Mouse (Mus musculus) lung, postnatal 0 days (tissue): ENCODE data around the gene Ddx3x. TPM values are rescaled to one million over a fixed set of nuclear protein-coding genes. Genes with fewer than 3 reads are reported as not detected.

Experiments
- ATAC-seq: fragments of 200-750 bp; cut with Nextera tagmentation; 2 replicates; pipeline ENCODE4 v1.8.0; 2017; ENCODE audit warnings: moderate library complexity
- DNase-seq: peaks from one replicate; pipeline ENCODE4 v3.0.0-alpha.2; 2016; ENCODE audit warnings: low spot score
- H3K27ac ChIP-seq: fragments of 300-500 bp; sonication (generic); 2 replicates; pipeline ENCODE4 v1.5.1; 2014; ENCODE audit warnings: antibody characterized with exemption, mild to moderate bottlenecking, low read length, mixed read lengths
- H3K27me3 ChIP-seq: fragments of 300-500 bp; sonication (generic); replicated peaks from 2 replicates; pipeline ENCODE4 v1.6.1; 2014; ENCODE audit warnings: low read length, mixed read lengths; ENCODE audit not compliant: insufficient read depth
- H3K36me3 ChIP-seq: fragments of 300-500 bp; sonication (generic); 2 replicates; pipeline ENCODE4 v1.6.1; 2014; ENCODE audit warnings: low read length, mixed read lengths; ENCODE audit not compliant: insufficient read depth
- H3K4me1 ChIP-seq: fragments of 300-500 bp; sonication (generic); 2 replicates; pipeline ENCODE4 v1.6.1; 2014; ENCODE audit warnings: antibody characterized with exemption, low read depth, low read length, mixed read lengths; ENCODE audit not compliant: insufficient read depth
- H3K4me2 ChIP-seq: fragments of 300-500 bp; sonication (generic); replicated peaks from 2 replicates; pipeline ENCODE4 v1.6.1; 2014; ENCODE audit warnings: low read depth, mild to moderate bottlenecking, low read length, moderate library complexity, mixed read lengths
- H3K4me3 ChIP-seq: fragments of 300-500 bp; sonication (generic); 2 replicates; pipeline ENCODE4 v1.5.1; 2014; ENCODE audit warnings: low read depth, low read length
- H3K9ac ChIP-seq: fragments of 300-500 bp; sonication (generic); replicated peaks from 2 replicates; pipeline ENCODE4 v1.6.1; 2014; ENCODE audit warnings: low read depth, mild to moderate bottlenecking
- H3K9me3 ChIP-seq: fragments of 300-500 bp; sonication (generic); 2 replicates; pipeline ENCODE4 v1.6.1; 2016; ENCODE audit warnings: low read length, mixed read lengths
- CTCF ChIP-seq: IDR thresholded peaks from 2 replicates; pipeline ENCODE4 v1.5.1; 2016; ENCODE audit warnings: antibody characterized with exemption, mild to moderate bottlenecking
- EP300 ChIP-seq: IDR thresholded peaks from 2 replicates; pipeline ENCODE4 v1.6.1; 2016; ENCODE audit warnings: antibody characterized with exemption, mild to moderate bottlenecking, control low read depth
- WGBS: fragments of 180-500 bp; shearing (Covaris S2); extraction: QIAGEN DNeasy Blood & Tissue Kit; methylation state at CpG from one replicate; pipeline ENCODE4 v1.1.7; 2014; 5-methylcytosine and 5-hydroxymethylcytosine counted together
- polyA plus RNA-seq: library from polyadenylated mRNA; unstranded; fragments of >200 nt; fragmentation: Nextera tagmentation; extraction: Ambion mirVana; gene quantifications from 2 replicates; pipeline ENCODE4 v1.2.1, GENCODE M21; 2015

The Ddx3x gene
- polyA plus RNA-seq, 1 experiment from 2014 or later, result 81.8 TPM

- Histone ChIP-seq H3K4me3 (no peak overlapping the region), H3K9me3 (no peaks in the 10 kb centered on the region), H3K27me3 (no peaks in the 10 kb centered on the region), H3K36me3 (no peaks in the 10 kb centered on the region), H3K27ac (no peak overlapping the region), H3K4me2 (no peak overlapping the region), H3K9ac (no peak overlapping the region), H3K4me1 (no peaks in the 10 kb centered on the region)
- WGBS, result 67% methylated on average over 3 of the region's 3 CpGs
- ATAC-seq, result no peak
- TF ChIP-seq EP300, result no peak
- TF ChIP-seq CTCF, result no peak
- peak; percentile 60 for DNase-seq
These were observed 25.4 kb downstream of the Ddx3x start for GRCm38 (mm10) chrX:13306190-13306589.

- no peaks in the 10 kb centered on the region for H3K27me3 ChIP-seq
- TF ChIP-seq EP300 (no peak), CTCF (no peak)
- H3K4me1 ChIP-seq, result no peaks in the 10 kb centered on the region
- ATAC-seq, result no peak
- WGBS, result 57% methylated on average over 4 of the region's 4 CpGs
- H3K4me2 ChIP-seq, result no peak overlapping the region
- peak; percentile 41 for DNase-seq
- H3K27ac ChIP-seq, result no peak overlapping the region
- H3K4me3 ChIP-seq, result no peak overlapping the region
- no peaks in the 10 kb centered on the region for H3K9me3 ChIP-seq
- H3K9ac ChIP-seq, result no peak overlapping the region
- no peaks in the 10 kb centered on the region for H3K36me3 ChIP-seq
These were observed 30.6 kb downstream of the Ddx3x start for GRCm38 (mm10) chrX:13311396-13311795.

- TF ChIP-seq EP300 (no peak), CTCF (no peak)
These were observed 48.8 kb downstream of the Ddx3x start for GRCm38 (mm10) chrX:13329611-13330010.

More at GRCm38 (mm10) chrX:13329611-13330010, 48.8 kb downstream of the Ddx3x start:
- H3K27ac ChIP-seq, result no peak overlapping the region
- H3K4me1 ChIP-seq, result no peaks in the 10 kb centered on the region
- DNase-seq (no peak), ATAC-seq (no peak)
- H3K4me2 ChIP-seq, result no peak overlapping the region
- no peaks in the 10 kb centered on the region for H3K9me3 ChIP-seq
- no peaks in the 10 kb centered on the region for H3K27me3 ChIP-seq
- H3K4me3 ChIP-seq, result no peak overlapping the region
- H3K36me3 ChIP-seq, result no peaks in the 10 kb centered on the region
- WGBS, result 79% methylated on average over 7 of the region's 7 CpGs
- H3K9ac ChIP-seq, result no peak overlapping the region

Other genes starting within 250 kb of the Ddx3x start
- 21.0 and 21.2 TPM in 2 replicates for gene Usp9x, start 209.5 kb upstream of the Ddx3x start, polyA plus RNA-seq
- 0.06 and 0.08 TPM in 2 replicates for gene Nyx, start 185.1 kb downstream of the Ddx3x start, polyA plus RNA-seq